Mouse (Mus musculus) C2C12 (cell line): ENCODE measurements around the gene St6gal1.

Experiments used
- CEBPB ChIP-seq: IDR thresholded peaks from one replicate; pipeline ENCODE4 v1.6.1; 2011; ENCODE audit warnings: low read depth, mild to moderate bottlenecking, control low read depth, moderate library complexity
- CTCF ChIP-seq: IDR thresholded peaks from one replicate; pipeline ENCODE4 v1.5.1; 2011; ENCODE audit not compliant: control insufficient read depth, insufficient read depth, insufficient read length
- MAX ChIP-seq: IDR thresholded peaks from one replicate; pipeline ENCODE4 v1.6.1; 2011; ENCODE audit warnings: mild to moderate bottlenecking, control low read depth
- MYOD1 ChIP-seq: IDR thresholded peaks from one replicate; pipeline ENCODE4 v1.6.1; 2011; ENCODE audit warnings: low read depth; ENCODE audit not compliant: control insufficient read depth, insufficient read length
- MYOG ChIP-seq: IDR thresholded peaks from one replicate; pipeline ENCODE4 v1.6.1; 2011; ENCODE audit not compliant: control insufficient read depth, insufficient read length; ENCODE audit errors: extremely low read depth

DNA sequence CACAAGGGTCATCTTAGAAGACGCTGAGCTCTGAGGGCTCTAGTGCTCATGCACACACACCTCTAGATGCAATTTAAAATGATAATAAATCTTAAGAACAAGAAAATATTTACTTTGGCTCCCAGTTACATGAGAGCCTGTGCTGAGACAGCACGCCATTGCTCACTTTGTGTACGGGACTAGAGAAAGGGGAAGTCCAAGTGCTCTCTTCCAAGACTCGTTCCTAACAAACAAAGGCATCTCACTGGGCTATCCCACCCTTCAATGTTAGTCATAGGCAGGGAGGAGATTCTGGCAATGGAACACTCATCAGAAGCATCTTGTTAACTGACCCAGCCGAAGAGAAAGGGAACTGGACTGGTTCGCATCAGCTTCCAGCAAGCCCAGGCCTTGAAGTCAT lies 108.1 kb downstream of the St6gal1 start:
- TF ChIP-seq CTCF (no peak), MYOG (no peak), CEBPB (no peak), MAX (no peak), MYOD1 (no peak)
